Mouse (Mus musculus) kidney, postnatal 4 days (tissue): Measurements from ENCODE around the gene Slc35g3.
A peak's percentile ranks its signal among the peaks of the same experiment; 100 is the strongest.

ENCODE experiments used
- DNase-seq, 2 experiments: peaks; one replicate each; pipeline ENCODE4 v3.0.0; 2021; ENCODE audit warnings: mixed read lengths in 2 of 2

The Slc35g3 gene

DNA sequence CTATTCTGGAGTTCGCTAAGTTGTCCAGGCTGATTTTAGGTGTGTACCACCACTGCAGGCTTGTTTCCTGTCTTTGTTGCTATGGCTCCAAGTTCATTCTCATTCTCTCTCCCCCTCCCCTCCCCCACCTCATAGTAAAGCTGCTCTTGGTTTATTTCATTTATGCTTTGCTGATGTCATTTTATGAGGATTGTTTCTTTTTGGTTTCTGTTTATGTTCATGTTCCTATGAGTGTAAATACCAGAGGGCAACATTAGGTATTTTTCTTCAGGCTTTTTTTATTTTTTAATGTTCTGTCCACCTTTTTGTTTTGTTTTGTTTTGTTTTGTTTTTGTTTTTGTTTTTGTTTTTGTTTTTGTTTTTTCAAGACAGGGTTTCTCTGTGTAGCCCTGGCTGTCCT lies at the start of gene Slc35g3:
Slc35g3 (minus strand) TSS at position 101 of the 400 bp plus-strand sequence.
- DNase-seq, result no peak

- no peak for DNase-seq
These were observed 48.5 kb upstream of the Slc35g3 start for GRCm38 (mm10) chr11:69810280-69810679.

- no peak for DNase-seq
These were observed 45.9 kb upstream of the Slc35g3 start for GRCm38 (mm10) chr11:69807641-69808040.

DNA sequence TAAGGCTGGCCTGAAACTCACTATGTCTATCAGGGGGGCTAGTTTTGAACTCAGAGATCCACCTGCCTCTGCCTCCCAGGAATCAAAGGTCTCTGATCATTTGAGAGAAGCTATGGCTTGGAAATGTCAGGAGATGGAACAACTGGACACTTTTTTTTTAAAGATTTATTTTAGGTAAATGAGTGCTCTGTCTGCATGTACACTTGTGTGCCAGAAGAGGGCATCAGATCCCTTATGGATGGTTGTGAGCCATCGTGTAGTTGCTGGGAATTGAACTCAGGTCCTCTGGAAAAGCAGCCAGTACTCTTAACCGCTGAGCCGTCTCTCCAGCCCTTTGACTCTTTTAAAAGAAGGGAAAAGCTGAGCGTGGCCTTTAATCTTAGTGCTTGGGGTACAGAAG lies 44.6 kb upstream of the Slc35g3 start:
- DNase-seq, result no peak

- peak; percentile 65 to 77 for DNase-seq
These were observed 43.5 kb upstream of the Slc35g3 start, which contains the start of gene Tmem102 for GRCm38 (mm10) chr11:69804972-69805909. Gene Tmem102 (minus strand): TSS chr11:69805624.

GRCm38 (mm10) chr11:69804652-69804940 lies 42.8 kb upstream of the Slc35g3 start:
- DNase-seq, result peak; percentile 37 to 60

GRCm38 (mm10) chr11:69803786-69804651 lies 42.3 kb upstream of the Slc35g3 start:
- peak; percentile 83 to 90 for DNase-seq

DNA sequence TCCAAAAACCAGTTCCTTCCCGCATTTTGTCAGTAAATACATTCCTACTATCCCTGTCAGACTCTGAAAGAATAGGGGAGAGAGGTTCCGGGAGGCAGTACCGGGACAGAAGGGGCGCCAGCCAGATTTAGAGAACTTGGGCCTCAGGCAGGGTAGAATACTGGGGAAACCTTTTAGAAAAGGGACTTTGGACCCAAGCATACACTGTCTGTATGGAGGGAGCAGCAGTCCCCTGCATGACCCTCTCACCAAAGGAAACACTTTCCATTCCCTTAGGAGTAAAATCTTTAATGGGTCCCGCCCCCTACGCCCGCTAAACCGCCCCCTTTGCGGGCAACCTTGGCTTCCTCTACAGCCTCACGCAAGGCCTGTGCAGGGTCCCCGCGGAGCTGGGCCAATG lies 41.6 kb upstream of the Slc35g3 start:
- DNase-seq, result no peak

DNA sequence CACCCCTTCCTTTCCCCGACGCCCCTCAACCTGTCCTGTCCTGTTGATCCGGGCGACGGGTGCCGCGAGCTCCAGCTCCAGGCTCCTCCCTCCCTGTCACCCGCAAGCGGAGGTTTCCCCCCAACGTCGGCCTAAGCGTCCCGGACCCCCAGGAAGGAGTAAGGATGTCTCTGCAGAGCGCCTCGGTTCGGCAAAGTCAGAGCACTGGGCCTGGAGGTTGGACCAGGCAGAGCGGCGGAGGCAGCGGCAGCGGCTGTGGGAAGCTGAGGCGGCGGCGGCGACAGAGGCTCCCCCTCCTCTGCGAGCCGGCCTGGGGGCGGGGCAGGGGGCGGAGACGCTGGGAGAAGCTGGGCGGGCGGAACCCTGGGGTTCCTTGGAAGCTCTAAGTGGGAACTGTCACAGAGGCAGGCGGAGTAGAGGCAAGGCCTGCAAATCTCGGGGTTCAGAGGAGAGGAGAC lies 40.9 kb upstream of the Slc35g3 start:
- peak; percentile 91 to 93 for DNase-seq

DNA sequence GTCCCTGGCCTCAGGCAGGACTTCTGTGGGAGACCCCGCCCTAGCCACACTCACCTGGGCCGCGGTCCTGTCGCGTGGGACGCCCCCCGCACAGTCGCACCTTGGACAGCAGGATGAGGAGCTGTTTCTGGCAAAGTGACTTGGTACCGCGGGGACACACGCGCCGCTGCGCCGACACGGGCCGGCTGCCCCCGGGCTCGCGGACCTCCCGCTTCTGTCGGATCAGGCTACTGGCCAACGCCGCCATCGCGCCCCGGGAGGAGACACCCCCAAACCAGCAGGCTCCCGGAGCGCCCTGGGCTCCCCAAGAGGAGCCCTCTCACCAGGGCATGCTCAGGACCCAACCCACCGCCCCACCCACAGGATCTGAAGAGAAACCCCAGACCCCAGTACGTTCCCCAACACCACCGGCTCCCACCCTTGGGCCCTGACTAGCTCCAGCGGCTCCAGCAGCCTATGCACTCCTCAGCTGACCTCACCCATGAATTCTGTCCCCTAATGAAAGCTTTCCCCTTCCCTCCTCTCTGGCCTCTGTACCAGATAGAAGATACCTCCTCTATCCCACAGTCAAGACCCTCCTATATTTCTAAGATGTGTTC lies 39.7 kb upstream of the Slc35g3 start, which contains the start of gene Fgf11:
Fgf11 (minus strand) TSS at position 479 of the 599 bp plus-strand sequence.
- peak; percentile 28 to 52 for DNase-seq

DNA sequence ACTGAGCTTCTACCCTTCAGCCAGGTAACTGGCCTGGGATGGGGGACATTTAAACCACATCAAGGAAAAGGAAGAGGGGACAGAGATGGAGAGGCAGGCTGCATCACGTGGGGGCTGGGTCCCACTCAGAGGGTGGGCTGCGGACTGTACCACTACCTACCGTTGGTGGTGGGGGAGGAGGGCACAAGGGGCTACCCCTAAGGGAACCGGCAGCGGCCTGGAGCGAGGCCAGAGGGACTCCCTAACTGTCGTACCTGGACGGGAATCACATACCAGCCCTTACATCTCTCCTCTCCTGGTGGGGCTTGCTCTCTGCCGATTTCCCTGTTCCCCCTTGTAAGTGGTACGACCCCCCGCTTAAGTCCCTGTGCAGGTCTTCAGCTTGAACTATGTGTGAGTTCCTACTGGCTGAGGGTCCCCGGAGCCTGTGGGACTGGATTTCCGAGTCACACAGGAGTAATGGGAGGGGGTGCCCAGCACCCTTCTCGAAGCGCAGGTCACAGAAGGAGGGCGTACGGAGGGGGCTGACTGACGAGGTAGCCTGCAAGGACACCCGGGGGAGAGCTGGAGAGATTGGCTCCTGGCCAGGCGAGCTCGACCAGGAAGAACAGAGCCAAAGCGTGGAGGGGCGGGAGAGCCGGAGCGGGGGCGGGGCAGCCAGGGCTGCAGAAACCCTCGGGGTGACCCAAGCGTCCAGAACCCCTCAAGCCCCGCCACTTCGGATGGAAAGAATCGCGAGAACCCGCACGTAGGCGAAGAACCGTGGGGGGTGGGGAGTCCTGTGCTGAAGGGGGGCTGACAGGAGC lies 38.8 kb upstream of the Slc35g3 start:
- DNase-seq, result peak; percentile 86 to 91

- peak; percentile 43 to 64 for DNase-seq
These were observed 38.3 kb upstream of the Slc35g3 start for GRCm38 (mm10) chr11:69800138-69800391.

- peak in 1 of 2 experiments; percentile 48 for DNase-seq
These were observed 37.8 kb upstream of the Slc35g3 start for GRCm38 (mm10) chr11:69799394-69800137.

GRCm38 (mm10) chr11:69797924-69798323 lies 36.2 kb upstream of the Slc35g3 start:
- DNase-seq, result no peak

- DNase-seq, result no peak
These were observed 34.2 kb upstream of the Slc35g3 start for GRCm38 (mm10) chr11:69795983-69796435.

DNA sequence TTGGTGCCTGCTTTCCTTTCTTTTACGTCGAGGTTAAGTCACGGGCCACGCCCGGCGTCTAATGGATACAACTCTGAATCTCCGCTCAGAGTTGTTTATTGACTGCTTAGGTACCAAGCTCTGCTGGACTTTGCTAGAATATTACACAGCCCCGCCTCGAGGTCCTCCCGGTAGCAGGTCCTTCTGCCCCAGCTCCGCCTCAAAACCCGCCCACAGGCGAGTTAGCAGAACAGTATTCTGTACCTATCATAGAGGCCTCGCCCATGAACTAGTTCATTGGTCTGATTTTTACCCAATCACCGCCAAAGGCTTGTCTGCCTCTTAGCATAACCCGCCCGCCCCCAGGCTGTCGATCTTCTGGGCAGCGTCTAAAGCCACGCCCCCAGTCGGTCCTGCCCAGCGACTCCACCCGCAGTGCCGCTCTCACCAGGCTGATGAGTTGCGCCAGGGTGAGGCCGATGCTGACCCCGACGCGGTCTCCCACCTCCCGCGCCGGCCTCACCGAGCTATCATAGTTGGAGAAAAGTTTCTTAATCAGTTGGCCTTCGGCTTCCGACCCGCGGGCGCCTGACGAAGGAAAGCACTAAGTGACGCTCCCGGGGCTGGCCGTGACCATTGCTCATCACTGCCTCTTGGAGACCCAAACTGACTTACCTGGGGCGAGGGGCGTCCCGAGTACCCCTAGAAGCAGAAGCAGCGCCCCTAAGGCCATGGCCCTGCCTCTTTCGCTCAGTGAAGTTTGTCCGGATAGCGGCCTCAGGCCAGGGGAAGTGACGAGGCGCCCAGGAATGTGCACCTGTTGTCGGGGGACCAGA lies 33.6 kb upstream of the Slc35g3 start, which contains the start of gene Chrnb1:
Chrnb1 (minus strand) TSS at position 776 of the 815 bp plus-strand sequence.
- DNase-seq, result peak; percentile 94 to 97

GRCm38 (mm10) chr11:69793429-69793828 lies 31.7 kb upstream of the Slc35g3 start:
- DNase-seq, result no peak

- no peak for DNase-seq
These were observed 29.7 kb upstream of the Slc35g3 start for GRCm38 (mm10) chr11:69791420-69791819.

GRCm38 (mm10) chr11:69789431-69789830 lies 27.7 kb upstream of the Slc35g3 start:
- no peak for DNase-seq

- no peak for DNase-seq
These were observed 25.5 kb upstream of the Slc35g3 start for GRCm38 (mm10) chr11:69787306-69787705.
